Mouse (Mus musculus) hindbrain, embryonic 16.5 days (tissue): ENCODE data around the gene Fbxw8. TPM values are rescaled to one million over a fixed set of nuclear protein-coding genes. Genes with fewer than 3 reads are reported as not detected.

Experiments
- ATAC-seq: fragments of 200-750 bp; cut with Nextera tagmentation; 2 replicates; pipeline ENCODE4 v1.8.0; 2017; ENCODE audit warnings: moderate TSS enrichment, moderate library complexity
- H3K27ac ChIP-seq: fragments of 300-500 bp; sonication (generic); 2 replicates; pipeline ENCODE4 v1.5.1; 2014; ENCODE audit warnings: low read depth, mild to moderate bottlenecking, control low read depth, low read length, moderate library complexity
- H3K27me3 ChIP-seq: fragments of 300-500 bp; sonication (generic); replicated peaks from 2 replicates; pipeline ENCODE4 v1.6.1; 2014; ENCODE audit warnings: low read length; ENCODE audit not compliant: control insufficient read depth, insufficient read depth
- H3K36me3 ChIP-seq: fragments of 300-500 bp; sonication (generic); 2 replicates; pipeline ENCODE4 v1.6.1; 2014; ENCODE audit warnings: mild to moderate bottlenecking, low read length, moderate library complexity, mixed read lengths; ENCODE audit not compliant: control insufficient read depth, insufficient read depth
- H3K4me1 ChIP-seq: fragments of 300-500 bp; sonication (generic); 2 replicates; pipeline ENCODE4 v1.6.1; 2014; ENCODE audit warnings: low read depth, low read length; ENCODE audit not compliant: control insufficient read depth, insufficient read depth
- H3K4me2 ChIP-seq: fragments of 300-500 bp; sonication (generic); 2 replicates; pipeline ENCODE4 v1.6.1; 2014; ENCODE audit warnings: mild to moderate bottlenecking, low read length, control low read depth, moderate library complexity
- H3K4me3 ChIP-seq: fragments of 300-500 bp; sonication (generic); 2 replicates; pipeline ENCODE4 v1.5.1; 2014; ENCODE audit warnings: mild to moderate bottlenecking, low read length, control low read depth, moderate library complexity
- H3K9ac ChIP-seq: fragments of 300-500 bp; sonication (generic); 2 replicates; pipeline ENCODE4 v1.6.1; 2014; ENCODE audit warnings: low read depth, mild to moderate bottlenecking, control low read depth, low read length, moderate library complexity
- H3K9me3 ChIP-seq: fragments of 300-500 bp; sonication (generic); 2 replicates; pipeline ENCODE4 v1.6.1; 2014; ENCODE audit warnings: mild to moderate bottlenecking, low read length, moderate library complexity; ENCODE audit not compliant: control insufficient read depth
- WGBS: fragments of 180-500 bp; shearing (Covaris S2); extraction: QIAGEN DNeasy Blood & Tissue Kit; methylation state at CpG from one replicate; pipeline ENCODE4 v1.1.7; 2014; 5-methylcytosine and 5-hydroxymethylcytosine counted together
- polyA plus RNA-seq: library from polyadenylated mRNA; unstranded; fragments of >200 nt; fragmentation: Nextera tagmentation; extraction: Ambion mirVana; gene quantifications from 2 replicates; pipeline ENCODE4 v1.2.1, GENCODE M21; 2015

Gene Fbxw8
- polyA plus RNA-seq, 1 experiment from 2014 or later = 18.7 TPM

- H3K4me2 ChIP-seq = no peak overlapping the region
- H3K4me1 ChIP-seq = no peaks in the 10 kb centered on the region; the same call in 1 of the 2 replicates
- no peak overlapping the region for H3K4me3 ChIP-seq
- H3K9me3 ChIP-seq = no peaks in the 10 kb centered on the region
- H3K9ac ChIP-seq = no peak overlapping the region
- no peak overlapping the region for H3K27ac ChIP-seq
- WGBS = 83% methylated on average over 8 of the region's 8 CpGs
- no peak for ATAC-seq
- no peaks in the 10 kb centered on the region for H3K36me3 ChIP-seq
- no peaks in the 10 kb centered on the region for H3K27me3 ChIP-seq
Measured at GRCm38 (mm10) chr5:118051981-118052662, 103.1 kb downstream of the Fbxw8 start.

GRCm38 (mm10) chr5:118050743-118051142 lies 104.5 kb downstream of the Fbxw8 start:
- WGBS = 77% methylated on average over 4 of the region's 4 CpGs
- H3K4me2 ChIP-seq = no peak overlapping the region
- no peaks in the 10 kb centered on the region for H3K9me3 ChIP-seq
- H3K4me1 ChIP-seq = no peaks in the 10 kb centered on the region
- no peak overlapping the region for H3K4me3 ChIP-seq
- no peak overlapping the region for H3K9ac ChIP-seq
- H3K27ac ChIP-seq = no peak overlapping the region
- H3K36me3 ChIP-seq = no peaks in the 10 kb centered on the region
- ATAC-seq = no peak
- no peaks in the 10 kb centered on the region for H3K27me3 ChIP-seq

- no peaks in the 10 kb centered on the region for H3K36me3 ChIP-seq
- H3K9ac ChIP-seq = no peak overlapping the region
- H3K4me1 ChIP-seq = no peaks in the 10 kb centered on the region
- no peaks in the 10 kb centered on the region for H3K9me3 ChIP-seq
- no peak for ATAC-seq
- no peaks in the 10 kb centered on the region for H3K27me3 ChIP-seq
- H3K4me2 ChIP-seq = no peak overlapping the region
- no peak overlapping the region for H3K4me3 ChIP-seq
- WGBS = 81% methylated on average over 5 of the region's 5 CpGs
- H3K27ac ChIP-seq = no peak overlapping the region
Measured at GRCm38 (mm10) chr5:118048928-118049327, 106.3 kb downstream of the Fbxw8 start.

- Histone ChIP-seq H3K27me3 (no peaks in the 10 kb centered on the region), H3K4me1 (no peaks in the 10 kb centered on the region), H3K27ac (no peak overlapping the region), H3K9me3 (no peaks in the 10 kb centered on the region), H3K36me3 (no peaks in the 10 kb centered on the region), H3K4me3 (no peak overlapping the region), H3K9ac (no peak overlapping the region), H3K4me2 (no peak overlapping the region)
- no peak for ATAC-seq
- 91% methylated on average over 4 of the region's 4 CpGs for WGBS
Measured at GRCm38 (mm10) chr5:118048412-118048811, 106.9 kb downstream of the Fbxw8 start.

- no peak overlapping the region for H3K27ac ChIP-seq
- H3K4me3 ChIP-seq = no peak overlapping the region
- ATAC-seq = no peak
- H3K4me1 ChIP-seq = no peaks in the 10 kb centered on the region
- H3K27me3 ChIP-seq = no peaks in the 10 kb centered on the region
- no peak overlapping the region for H3K9ac ChIP-seq
- 86% methylated on average over 14 of the region's 14 CpGs for WGBS
- H3K9me3 ChIP-seq = no peaks in the 10 kb centered on the region
- H3K36me3 ChIP-seq = no peaks in the 10 kb centered on the region
- no peak overlapping the region for H3K4me2 ChIP-seq
Measured at GRCm38 (mm10) chr5:118047091-118047757, 108.0 kb downstream of the Fbxw8 start.

GRCm38 (mm10) chr5:118045385-118045784 lies 109.9 kb downstream of the Fbxw8 start:
- Histone ChIP-seq H3K27me3 (no peaks in the 10 kb centered on the region), H3K36me3 (no peaks in the 10 kb centered on the region), H3K4me2 (no peak overlapping the region), H3K27ac (no peak overlapping the region), H3K9ac (no peak overlapping the region), H3K4me1 (no peaks in the 10 kb centered on the region), H3K4me3 (no peak overlapping the region), H3K9me3 (no peaks in the 10 kb centered on the region)
- WGBS = 97% methylated on average over 9 of the region's 9 CpGs
- no peak for ATAC-seq

- ATAC-seq = no peak
- WGBS = 64% methylated on average over 6 of the region's 6 CpGs
Measured at GRCm38 (mm10) chr5:118044907-118045306, 110.4 kb downstream of the Fbxw8 start.

GRCm38 (mm10) chr5:118043761-118044160 lies 111.5 kb downstream of the Fbxw8 start:
- no peaks in the 10 kb centered on the region for H3K27me3 ChIP-seq

More at GRCm38 (mm10) chr5:118044907-118045306, 110.4 kb downstream of the Fbxw8 start:
- Histone ChIP-seq H3K4me3 (no peak overlapping the region), H3K36me3 (no peaks in the 10 kb centered on the region), H3K9ac (no peak overlapping the region), H3K4me2 (no peak overlapping the region), H3K4me1 (no peaks in the 10 kb centered on the region), H3K27ac (no peak overlapping the region), H3K27me3 (no peaks in the 10 kb centered on the region), H3K9me3 (no peaks in the 10 kb centered on the region)

GRCm38 (mm10) chr5:118042599-118042998 lies 112.7 kb downstream of the Fbxw8 start:
- H3K27me3 ChIP-seq = no peaks in the 10 kb centered on the region
- H3K27ac ChIP-seq = no peak overlapping the region
- H3K4me1 ChIP-seq = peaks cover 8% of the 10 kb centered on the region
- no peak overlapping the region for H3K4me2 ChIP-seq
- no peaks in the 10 kb centered on the region for H3K9me3 ChIP-seq
- no peaks in the 10 kb centered on the region for H3K36me3 ChIP-seq
- no peak for ATAC-seq
- WGBS = 75% methylated on average over 6 of the region's 6 CpGs
- no peak overlapping the region for H3K4me3 ChIP-seq
- no peak overlapping the region for H3K9ac ChIP-seq

More at GRCm38 (mm10) chr5:118043761-118044160, 111.5 kb downstream of the Fbxw8 start:
- no peaks in the 10 kb centered on the region for H3K9me3 ChIP-seq
- H3K4me3 ChIP-seq = no peak overlapping the region
- H3K4me1 ChIP-seq = peaks cover 5% of the 10 kb centered on the region; the same call in 1 of the 2 replicates
- H3K4me2 ChIP-seq = no peak overlapping the region
- no peak overlapping the region for H3K9ac ChIP-seq
- ATAC-seq = no peak
- no peak overlapping the region for H3K27ac ChIP-seq
- no peaks in the 10 kb centered on the region for H3K36me3 ChIP-seq
- 85% methylated on average over 4 of the region's 4 CpGs for WGBS
